Mouse (Mus musculus): ENCODE measurements at regions not wholly inside any gene's neighbourhood (a gene's known extent, or its start where the extent isn't known, plus 50 kb on each side); places are given as distances from the start of the nearest gene placed in this dataset.

DNA sequence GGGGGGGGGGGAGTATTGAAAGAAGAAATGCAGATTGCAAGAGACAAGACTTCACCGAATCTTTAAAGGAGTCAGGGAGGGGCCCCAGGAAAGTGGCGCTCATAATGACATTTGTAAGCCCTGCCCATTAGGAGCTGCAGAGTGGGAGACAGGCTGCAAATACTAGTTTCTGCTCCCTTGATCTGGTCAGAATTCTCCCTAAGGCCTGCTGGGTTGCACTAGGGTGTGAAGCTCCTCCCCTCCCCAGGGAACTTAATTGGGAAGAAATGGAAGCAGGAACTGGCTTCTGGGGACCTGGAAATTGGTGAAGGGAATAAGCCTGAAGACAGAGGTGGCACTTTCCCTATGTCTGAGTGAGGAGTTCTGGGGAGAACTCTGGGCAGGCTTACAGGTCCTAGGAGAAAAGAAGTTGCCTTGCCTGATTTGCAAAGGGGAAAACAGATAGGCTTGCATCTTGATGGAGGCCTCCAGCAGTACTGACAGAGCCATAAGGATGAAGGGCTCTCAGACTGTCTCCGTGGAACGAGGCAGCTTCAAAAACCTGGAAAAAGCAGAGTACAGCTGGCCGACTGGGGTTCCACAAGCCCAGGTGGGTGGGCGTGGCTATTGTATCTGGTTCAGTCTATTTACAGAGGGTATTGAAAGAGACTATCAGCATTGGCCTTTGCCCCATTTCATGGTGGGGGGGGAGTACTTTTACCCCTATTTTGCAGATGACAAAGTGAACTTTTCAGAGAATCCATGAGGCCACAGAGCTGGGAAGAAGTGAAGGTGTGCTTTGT is 125.7 kb downstream of the Plpp3 start:
- Histone ChIP-seq H3K27ac (ENCODE audit: low read depth, low read length) (no peak overlapping the region), H3K36me3 (ENCODE audit: control insufficient read depth, insufficient read depth, low read length) (no peaks in the 10 kb centered on the region), H3K27me3 (replicated peaks; ENCODE audit: control insufficient read depth, insufficient read depth, low read length) (no peaks in the 10 kb centered on the region), H3K9me3 (ENCODE audit: control insufficient read depth, low read length) (no peaks in the 10 kb centered on the region), H3K4me1 (replicated peaks; ENCODE audit: control insufficient read depth, insufficient read depth, low read length) (peaks cover 4% of the 10 kb centered on the region), H3K9ac (ENCODE audit: low read depth, low read length) (no peak overlapping the region), H3K4me2 (no peak overlapping the region; the same call in 1 of the 2 replicates), H3K4me3 (ENCODE audit: low read depth, low read length) (no peak overlapping the region)
- 29% methylated on average over 6 of the region's 6 CpGs for WGBS
- DNase-seq (ENCODE audit: low spot score) (no peak), ATAC-seq (replicated peaks; ENCODE audit: low FRiP score) (no peak)

DNA sequence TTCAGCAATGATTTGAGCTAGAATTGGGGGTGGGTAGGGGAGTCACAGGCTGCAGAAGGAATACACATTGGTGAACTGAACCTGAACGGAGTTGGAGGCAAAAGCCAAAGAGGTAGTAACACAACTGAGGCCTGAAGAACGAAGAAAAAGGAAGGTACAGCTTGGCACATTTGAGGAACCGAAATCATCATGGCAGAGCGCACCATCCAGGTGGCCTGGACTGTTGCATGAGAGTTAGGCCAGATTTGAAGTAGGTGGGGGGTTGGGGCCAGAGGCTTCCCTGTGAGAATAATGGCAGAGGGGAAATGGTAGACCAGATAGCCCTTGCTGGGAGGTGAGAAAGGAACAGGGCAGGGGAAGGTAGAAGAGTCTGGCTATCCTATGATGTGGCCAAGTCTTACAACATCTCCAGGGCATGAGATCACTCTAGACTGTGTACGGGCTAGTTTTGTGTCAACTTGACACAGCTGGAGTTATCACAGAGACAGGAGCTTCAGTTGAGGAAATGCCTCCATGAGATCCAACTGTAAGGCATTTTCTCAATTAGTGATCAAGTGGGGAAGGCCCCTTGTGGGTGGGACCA is 128.4 kb downstream of the Plpp3 start:
- H3K4me3 ChIP-seq (ENCODE audit: low read depth, low read length) = no peak overlapping the region
- no peak for DNase-seq (ENCODE audit: low spot score)
- no peak overlapping the region for H3K4me2 ChIP-seq
- peaks cover 4% of the 10 kb centered on the region for H3K4me1 ChIP-seq (replicated peaks; ENCODE audit: control insufficient read depth, insufficient read depth, low read length)
- ATAC-seq (replicated peaks; ENCODE audit: low FRiP score) = no peak
- 89% methylated on average over 5 of the region's 5 CpGs for WGBS
- H3K9ac ChIP-seq (ENCODE audit: low read depth, low read length) = no peak overlapping the region
- no peaks in the 10 kb centered on the region for H3K9me3 ChIP-seq (ENCODE audit: control insufficient read depth, low read length)
- no peaks in the 10 kb centered on the region for H3K27me3 ChIP-seq (replicated peaks; ENCODE audit: control insufficient read depth, insufficient read depth, low read length)
- H3K27ac ChIP-seq (ENCODE audit: low read depth, low read length) = no peak overlapping the region
- no peaks in the 10 kb centered on the region for H3K36me3 ChIP-seq (ENCODE audit: control insufficient read depth, insufficient read depth, low read length)

DNA sequence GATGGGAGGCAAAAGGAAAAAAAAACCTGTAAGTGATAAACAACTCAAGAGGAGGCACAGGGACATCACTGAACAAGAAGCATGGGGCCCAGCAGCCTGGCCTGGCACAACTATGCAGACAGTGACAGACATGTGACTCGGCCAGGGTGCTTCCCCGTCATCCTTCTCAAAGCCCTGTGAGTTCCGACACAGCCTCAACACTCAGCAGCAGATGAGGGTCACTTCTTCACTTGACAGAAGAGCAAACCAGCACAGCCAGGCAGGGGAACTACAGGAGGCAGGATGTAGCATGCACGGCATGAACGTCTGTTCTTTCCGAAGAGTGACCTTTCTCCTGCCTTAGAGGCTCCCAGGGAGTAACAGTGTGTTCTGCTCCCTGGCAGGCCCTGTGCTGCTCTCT is 129.2 kb downstream of the Plpp3 start:
- H3K36me3 ChIP-seq (ENCODE audit: control insufficient read depth, insufficient read depth, low read length) = no peaks in the 10 kb centered on the region
- no peak for DNase-seq (ENCODE audit: low spot score)
- no peak overlapping the region for H3K27ac ChIP-seq (ENCODE audit: low read depth, low read length)
- peaks cover 4% of the 10 kb centered on the region for H3K4me1 ChIP-seq (replicated peaks; ENCODE audit: control insufficient read depth, insufficient read depth, low read length)
- no peak overlapping the region for H3K4me3 ChIP-seq (ENCODE audit: low read depth, low read length)
- H3K27me3 ChIP-seq (replicated peaks; ENCODE audit: control insufficient read depth, insufficient read depth, low read length) = no peaks in the 10 kb centered on the region
- H3K9me3 ChIP-seq (ENCODE audit: control insufficient read depth, low read length) = no peaks in the 10 kb centered on the region
- ATAC-seq (replicated peaks; ENCODE audit: low FRiP score) = no peak
- H3K9ac ChIP-seq (ENCODE audit: low read depth, low read length) = no peak overlapping the region
- 60% methylated on average over 6 of the region's 6 CpGs for WGBS
- H3K4me2 ChIP-seq = no peak overlapping the region

DNA sequence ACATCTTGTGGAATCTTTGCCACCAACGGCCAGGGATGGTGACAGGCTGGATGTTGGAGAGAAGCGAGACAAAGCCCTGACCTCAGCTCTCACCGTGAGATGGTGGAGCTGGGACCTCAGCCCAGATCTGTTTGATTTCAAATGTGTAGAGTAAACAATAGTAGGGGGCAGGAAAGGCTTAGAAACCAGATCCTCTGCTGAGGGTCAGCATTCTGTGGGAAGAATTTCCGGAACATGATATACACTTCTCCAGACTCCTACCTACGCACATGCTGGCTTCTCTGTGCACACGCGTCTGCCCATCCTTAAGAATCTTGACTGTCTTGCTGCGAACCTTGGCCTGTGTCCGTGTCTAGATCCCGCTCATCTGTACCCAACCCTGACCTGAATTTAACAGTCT is 129.7 kb downstream of the Plpp3 start:
- Histone ChIP-seq H3K27me3 (replicated peaks; ENCODE audit: control insufficient read depth, insufficient read depth, low read length) (no peaks in the 10 kb centered on the region), H3K9ac (ENCODE audit: low read depth, low read length) (no peak overlapping the region), H3K9me3 (ENCODE audit: control insufficient read depth, low read length) (no peaks in the 10 kb centered on the region), H3K27ac (ENCODE audit: low read depth, low read length) (no peak overlapping the region), H3K4me3 (ENCODE audit: low read depth, low read length) (no peak overlapping the region), H3K4me1 (replicated peaks; ENCODE audit: control insufficient read depth, insufficient read depth, low read length) (peaks cover 1% of the 10 kb centered on the region), H3K4me2 (no peak overlapping the region), H3K36me3 (ENCODE audit: control insufficient read depth, insufficient read depth, low read length) (no peaks in the 10 kb centered on the region)
- ATAC-seq (replicated peaks; ENCODE audit: low FRiP score) (no peak), DNase-seq (ENCODE audit: low spot score) (no peak)
- WGBS = 71% methylated on average over 10 of the region's 10 CpGs

DNA sequence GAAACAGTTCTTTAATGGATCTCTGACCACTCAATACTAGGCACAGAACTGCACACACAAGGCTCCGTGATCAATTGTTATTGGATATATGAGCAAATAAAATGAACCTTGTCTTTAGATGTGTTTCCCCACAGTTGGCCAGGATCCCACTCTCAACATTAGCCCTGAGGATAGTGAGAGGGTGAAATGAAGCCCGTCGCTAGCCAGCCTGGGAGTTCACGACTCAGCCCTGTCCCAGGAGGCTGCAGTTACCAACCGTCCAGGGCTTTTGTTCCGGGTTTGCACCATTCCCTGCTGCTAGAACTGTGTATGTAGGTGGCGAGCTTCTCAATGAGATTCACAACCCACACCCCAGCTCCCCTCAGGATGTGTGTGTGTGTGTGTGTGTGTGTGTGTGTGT is 130.3 kb downstream of the Plpp3 start:
- Histone ChIP-seq H3K27me3 (replicated peaks; ENCODE audit: control insufficient read depth, insufficient read depth, low read length) (no peaks in the 10 kb centered on the region), H3K36me3 (ENCODE audit: control insufficient read depth, insufficient read depth, low read length) (no peaks in the 10 kb centered on the region), H3K27ac (ENCODE audit: low read depth, low read length) (no peak overlapping the region), H3K9ac (ENCODE audit: low read depth, low read length) (no peak overlapping the region), H3K4me3 (ENCODE audit: low read depth, low read length) (no peak overlapping the region), H3K4me1 (replicated peaks; ENCODE audit: control insufficient read depth, insufficient read depth, low read length) (no peaks in the 10 kb centered on the region; the same call in 1 of the 2 replicates), H3K9me3 (ENCODE audit: control insufficient read depth, low read length) (no peaks in the 10 kb centered on the region), H3K4me2 (no peak overlapping the region)
- 78% methylated on average over 7 of the region's 7 CpGs for WGBS
- DNase-seq (ENCODE audit: low spot score) (no peak), ATAC-seq (replicated peaks; ENCODE audit: low FRiP score) (no peak)

DNA sequence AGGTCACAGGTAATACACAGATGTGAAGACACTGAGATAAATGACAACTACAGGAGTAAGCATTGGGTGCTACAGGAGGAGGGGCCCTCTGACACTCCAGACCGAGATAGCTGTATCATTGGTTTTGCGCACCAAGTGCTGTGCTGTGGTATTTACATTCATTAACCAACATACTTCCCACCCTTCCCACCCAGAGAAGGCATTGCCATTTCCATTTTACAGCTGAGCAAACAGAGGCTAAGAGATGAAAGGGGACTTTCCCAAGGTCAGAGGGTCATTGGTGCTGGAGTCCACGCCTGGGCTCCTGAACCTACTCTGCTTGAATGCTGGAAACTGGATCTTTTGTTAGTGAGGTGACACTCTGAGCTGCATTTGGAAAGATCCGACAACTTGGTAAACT is 132.5 kb downstream of the Plpp3 start:
- WGBS = 58% methylated on average over 4 of the region's 4 CpGs
- no peak overlapping the region for H3K4me3 ChIP-seq (ENCODE audit: low read depth, low read length)

DNA sequence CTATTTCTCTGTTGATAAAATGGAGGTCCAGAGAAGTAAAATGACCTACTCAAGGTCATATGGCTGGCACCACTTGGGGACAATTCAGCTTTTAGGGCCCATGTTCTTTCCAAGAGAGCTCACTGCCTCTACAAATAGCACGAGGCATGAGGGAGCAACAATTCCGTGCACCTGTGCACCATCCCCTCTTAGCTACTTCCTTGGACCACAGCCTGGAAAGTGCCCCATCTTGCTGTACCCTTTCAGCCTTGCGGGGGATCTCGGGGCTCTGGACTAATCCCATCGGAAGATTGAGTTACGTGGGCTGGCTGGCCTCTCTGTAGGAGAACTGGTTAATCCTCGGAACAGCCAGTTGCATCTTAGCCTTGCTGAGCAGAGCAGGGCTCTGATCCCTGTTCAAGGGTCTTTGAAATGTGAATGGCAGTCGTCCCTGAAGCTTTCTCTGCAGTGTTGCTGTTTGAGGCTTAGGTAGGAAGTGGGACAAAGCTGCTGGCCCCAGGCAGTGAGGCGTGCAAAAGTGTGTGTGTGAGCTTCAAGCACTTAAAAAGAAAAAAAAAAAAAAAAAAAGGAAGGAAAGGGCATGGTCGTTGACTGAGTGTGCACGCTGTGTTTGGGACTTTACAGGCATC is 133.8 kb downstream of the Plpp3 start:
- DNase-seq (ENCODE audit: low spot score) (no peak), ATAC-seq (replicated peaks; ENCODE audit: low FRiP score) (no peak)
- H3K9ac ChIP-seq (ENCODE audit: low read depth, low read length) = no peak overlapping the region
- H3K36me3 ChIP-seq (ENCODE audit: control insufficient read depth, insufficient read depth, low read length) = no peaks in the 10 kb centered on the region
- H3K4me1 ChIP-seq (replicated peaks; ENCODE audit: control insufficient read depth, insufficient read depth, low read length) = no peaks in the 10 kb centered on the region; the same call in 1 of the 2 replicates
- no peak overlapping the region for H3K4me2 ChIP-seq
- H3K27me3 ChIP-seq (replicated peaks; ENCODE audit: control insufficient read depth, insufficient read depth, low read length) = no peaks in the 10 kb centered on the region
- H3K27ac ChIP-seq (ENCODE audit: low read depth, low read length) = no peak overlapping the region
- H3K9me3 ChIP-seq (ENCODE audit: control insufficient read depth, low read length) = no peaks in the 10 kb centered on the region
- 34% methylated on average over 11 of the region's 11 CpGs for WGBS
- no peak overlapping the region for H3K4me3 ChIP-seq (ENCODE audit: low read depth, low read length)

More for the DNA sequence above, 132.5 kb downstream of the Plpp3 start:
- Histone ChIP-seq H3K9ac (ENCODE audit: low read depth, low read length) (no peak overlapping the region), H3K27me3 (replicated peaks; ENCODE audit: control insufficient read depth, insufficient read depth, low read length) (no peaks in the 10 kb centered on the region), H3K27ac (ENCODE audit: low read depth, low read length) (no peak overlapping the region), H3K4me2 (no peak overlapping the region), H3K9me3 (ENCODE audit: control insufficient read depth, low read length) (no peaks in the 10 kb centered on the region), H3K4me1 (replicated peaks; ENCODE audit: control insufficient read depth, insufficient read depth, low read length) (no peaks in the 10 kb centered on the region; the same call in 1 of the 2 replicates), H3K36me3 (ENCODE audit: control insufficient read depth, insufficient read depth, low read length) (no peaks in the 10 kb centered on the region)
- 0 out of 2 replicates have a peak, but pooled peaks have one; percentile 34 for ATAC-seq (replicated peaks; ENCODE audit: low FRiP score)
- DNase-seq (ENCODE audit: low spot score) = no peak

DNA sequence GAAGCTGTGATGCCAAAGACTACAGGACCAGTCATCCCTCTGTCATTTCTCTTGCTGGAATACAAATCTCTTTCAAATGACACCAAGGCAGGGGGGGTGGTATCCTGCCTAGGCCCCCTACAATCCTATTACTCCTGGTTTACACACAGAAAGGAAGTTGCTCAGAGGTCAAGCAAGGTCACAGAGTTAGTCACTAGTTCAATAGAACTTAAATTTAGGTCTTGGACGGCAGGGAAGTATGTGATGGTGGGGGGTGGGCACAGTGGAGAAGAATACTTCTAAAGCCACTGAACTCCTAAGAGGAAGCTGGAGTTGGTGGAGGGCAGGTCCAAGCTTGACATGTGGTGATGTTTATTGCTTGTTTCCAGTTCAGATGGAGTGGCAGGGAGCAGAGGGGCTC is 134.4 kb downstream of the Plpp3 start:
- Histone ChIP-seq H3K36me3 (ENCODE audit: control insufficient read depth, insufficient read depth, low read length) (no peaks in the 10 kb centered on the region), H3K4me2 (no peak overlapping the region), H3K27ac (ENCODE audit: low read depth, low read length) (no peak overlapping the region), H3K4me3 (ENCODE audit: low read depth, low read length) (no peak overlapping the region), H3K9me3 (ENCODE audit: control insufficient read depth, low read length) (no peaks in the 10 kb centered on the region), H3K27me3 (replicated peaks; ENCODE audit: control insufficient read depth, insufficient read depth, low read length) (no peaks in the 10 kb centered on the region), H3K4me1 (replicated peaks; ENCODE audit: control insufficient read depth, insufficient read depth, low read length) (no peaks in the 10 kb centered on the region; the same call in 1 of the 2 replicates), H3K9ac (ENCODE audit: low read depth, low read length) (no peak overlapping the region)
- ATAC-seq (replicated peaks; ENCODE audit: low FRiP score) (no peak), DNase-seq (ENCODE audit: low spot score) (no peak)
- WGBS = 6% methylated on average over 1 of the region's 1 CpGs
